Mouse (Mus musculus): Measurements from ENCODE around the gene Serpinb9b. TPM values are rescaled to one million over a fixed set of nuclear protein-coding genes. Genes with fewer than 3 reads are reported as not detected.

The Serpinb9b gene
- polyA plus RNA-seq, 1 experiment from 2014 or later = not detected

DNA sequence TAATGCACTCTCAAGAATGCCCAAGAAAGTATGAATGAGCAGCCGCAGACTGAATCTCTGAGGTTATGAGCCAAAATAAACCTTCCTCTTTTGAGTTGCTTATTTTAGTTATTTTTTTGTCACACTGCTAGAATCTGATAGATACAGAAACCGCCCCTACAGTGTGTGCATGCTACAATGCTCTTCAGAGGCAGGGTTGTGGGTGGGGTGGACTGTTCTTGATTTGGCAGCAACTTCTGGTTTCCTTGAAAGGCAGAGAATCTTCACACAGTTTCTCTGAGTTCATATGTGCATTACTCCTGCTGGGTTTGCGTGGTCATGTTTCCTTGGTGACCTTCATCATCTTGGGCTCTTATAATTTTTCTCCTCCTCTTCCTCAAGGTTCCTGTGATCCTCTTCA lies 40.9 kb downstream of the Serpinb9b start:
- H3K27me3 ChIP-seq (ENCODE audit: control insufficient read depth, insufficient read depth, low read length) = no peaks in the 10 kb centered on the region
- no peak overlapping the region for H3K4me3 ChIP-seq (replicated peaks; ENCODE audit: low read length)
- 74% methylated on average over 3 of the region's 3 CpGs for WGBS
- no peak for ATAC-seq (ENCODE audit: insufficient read depth, low FRiP score)
- H3K4me2 ChIP-seq (ENCODE audit: low read depth, low read length) = no peak overlapping the region
- no peaks in the 10 kb centered on the region for H3K4me1 ChIP-seq (ENCODE audit: control insufficient read depth, insufficient read depth, low read length)
- no peaks in the 10 kb centered on the region for H3K9me3 ChIP-seq (replicated peaks; ENCODE audit: control insufficient read depth, low read length)
- no peak overlapping the region for H3K9ac ChIP-seq (ENCODE audit: low read length)
- peak overlapping the region; percentile 60; the same call in 1 of the 2 replicates for H3K27ac ChIP-seq (ENCODE audit: low read length)
- H3K36me3 ChIP-seq (ENCODE audit: control insufficient read depth, insufficient read depth, low read length) = no peaks in the 10 kb centered on the region

DNA sequence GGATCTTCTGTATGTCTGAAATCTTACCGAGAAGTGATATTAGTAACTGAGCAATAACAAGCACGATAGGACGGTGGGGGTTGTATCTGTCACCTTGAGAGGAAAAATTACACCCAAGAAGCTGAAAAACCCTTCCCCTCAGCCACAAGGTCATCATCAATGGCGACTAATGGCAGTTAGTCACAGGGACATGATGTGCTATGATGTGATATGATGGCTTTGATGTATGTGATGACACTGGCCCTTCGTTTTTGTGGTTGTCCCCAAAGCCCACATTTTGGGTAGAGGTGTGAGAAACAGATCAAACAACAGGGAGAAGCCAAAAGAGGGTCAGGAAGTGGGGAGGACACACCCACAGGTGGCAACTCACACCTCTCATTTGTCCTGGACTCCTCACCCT lies 44.6 kb downstream of the Serpinb9b start:
- Histone ChIP-seq H3K4me1 (ENCODE audit: control insufficient read depth, insufficient read depth, low read length) (no peaks in the 10 kb centered on the region), H3K9ac (ENCODE audit: low read length) (no peak overlapping the region), H3K27me3 (ENCODE audit: control insufficient read depth, insufficient read depth, low read length) (no peaks in the 10 kb centered on the region), H3K9me3 (replicated peaks; ENCODE audit: control insufficient read depth, low read length) (no peaks in the 10 kb centered on the region), H3K36me3 (ENCODE audit: control insufficient read depth, insufficient read depth, low read length) (no peaks in the 10 kb centered on the region), H3K27ac (ENCODE audit: low read length) (no peak overlapping the region), H3K4me2 (ENCODE audit: low read depth, low read length) (no peak overlapping the region), H3K4me3 (replicated peaks; ENCODE audit: low read length) (no peak overlapping the region)
- 76% methylated on average over 5 of the region's 5 CpGs for WGBS
- ATAC-seq (ENCODE audit: insufficient read depth, low FRiP score) = no peak

GRCm38 (mm10) chr13:33074029-33074428 lies 46.8 kb downstream of the Serpinb9b start:
- no peaks in the 10 kb centered on the region for H3K4me1 ChIP-seq (ENCODE audit: control insufficient read depth, insufficient read depth, low read length)
- H3K27me3 ChIP-seq (ENCODE audit: control insufficient read depth, insufficient read depth, low read length) = no peaks in the 10 kb centered on the region
- H3K4me3 ChIP-seq (replicated peaks; ENCODE audit: low read length) = no peak overlapping the region
- ATAC-seq (ENCODE audit: insufficient read depth, low FRiP score) = no peak
- no peak overlapping the region for H3K27ac ChIP-seq (ENCODE audit: low read length)
- no peaks in the 10 kb centered on the region for H3K36me3 ChIP-seq (ENCODE audit: control insufficient read depth, insufficient read depth, low read length)
- no peak overlapping the region for H3K9ac ChIP-seq (ENCODE audit: low read length)
- no peaks in the 10 kb centered on the region for H3K9me3 ChIP-seq (replicated peaks; ENCODE audit: control insufficient read depth, low read length)
- no peak overlapping the region for H3K4me2 ChIP-seq (ENCODE audit: low read depth, low read length)

- 53% methylated on average over 3 of the region's 3 CpGs for WGBS
Observed at GRCm38 (mm10) chr13:33076247-33076646, 49.0 kb downstream of the Serpinb9b start.

DNA sequence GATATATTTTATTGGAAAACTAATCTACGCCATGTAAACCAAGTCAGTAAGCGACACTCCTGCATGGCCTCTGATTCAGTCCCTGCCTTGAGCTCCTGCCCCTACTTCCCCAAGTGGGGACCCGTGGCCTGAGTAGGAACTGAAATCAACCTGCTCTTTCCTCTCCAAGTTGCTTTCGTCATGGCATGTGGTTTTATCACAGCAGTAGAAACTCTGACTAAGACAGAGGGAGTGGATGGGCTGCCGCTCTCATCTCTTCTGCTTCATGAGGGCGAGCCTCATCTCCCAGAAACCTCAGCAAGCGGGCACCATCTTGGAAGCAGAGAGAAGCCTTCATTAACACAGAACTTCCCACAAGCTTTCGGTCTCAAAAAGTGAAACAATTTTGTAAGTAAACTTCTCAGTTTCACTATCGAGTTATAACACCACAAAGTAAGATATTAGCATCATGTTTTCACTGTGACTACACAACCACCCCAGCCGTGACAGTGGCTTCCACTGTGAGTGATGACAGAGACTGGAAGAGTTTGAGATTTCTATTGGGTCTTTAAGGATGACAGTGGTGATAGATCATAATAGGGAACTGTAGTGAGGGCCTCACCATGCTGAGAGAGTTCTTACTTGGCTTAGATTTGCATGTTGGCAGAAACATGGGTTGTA lies 49.9 kb downstream of the Serpinb9b start:
- no peak for ATAC-seq (ENCODE audit: insufficient read depth, low FRiP score)
- no peak overlapping the region for H3K4me2 ChIP-seq (ENCODE audit: low read depth, low read length)
- 89% methylated on average over 10 of the region's 10 CpGs for WGBS

More at GRCm38 (mm10) chr13:33076247-33076646, 49.0 kb downstream of the Serpinb9b start:
- Histone ChIP-seq H3K27ac (ENCODE audit: low read length) (no peak overlapping the region), H3K4me1 (ENCODE audit: control insufficient read depth, insufficient read depth, low read length) (no peaks in the 10 kb centered on the region), H3K9me3 (replicated peaks; ENCODE audit: control insufficient read depth, low read length) (no peaks in the 10 kb centered on the region), H3K36me3 (ENCODE audit: control insufficient read depth, insufficient read depth, low read length) (no peaks in the 10 kb centered on the region), H3K27me3 (ENCODE audit: control insufficient read depth, insufficient read depth, low read length) (no peaks in the 10 kb centered on the region), H3K4me2 (ENCODE audit: low read depth, low read length) (no peak overlapping the region), H3K4me3 (replicated peaks; ENCODE audit: low read length) (no peak overlapping the region), H3K9ac (ENCODE audit: low read length) (no peak overlapping the region)
- no peak for ATAC-seq (ENCODE audit: insufficient read depth, low FRiP score)

DNA sequence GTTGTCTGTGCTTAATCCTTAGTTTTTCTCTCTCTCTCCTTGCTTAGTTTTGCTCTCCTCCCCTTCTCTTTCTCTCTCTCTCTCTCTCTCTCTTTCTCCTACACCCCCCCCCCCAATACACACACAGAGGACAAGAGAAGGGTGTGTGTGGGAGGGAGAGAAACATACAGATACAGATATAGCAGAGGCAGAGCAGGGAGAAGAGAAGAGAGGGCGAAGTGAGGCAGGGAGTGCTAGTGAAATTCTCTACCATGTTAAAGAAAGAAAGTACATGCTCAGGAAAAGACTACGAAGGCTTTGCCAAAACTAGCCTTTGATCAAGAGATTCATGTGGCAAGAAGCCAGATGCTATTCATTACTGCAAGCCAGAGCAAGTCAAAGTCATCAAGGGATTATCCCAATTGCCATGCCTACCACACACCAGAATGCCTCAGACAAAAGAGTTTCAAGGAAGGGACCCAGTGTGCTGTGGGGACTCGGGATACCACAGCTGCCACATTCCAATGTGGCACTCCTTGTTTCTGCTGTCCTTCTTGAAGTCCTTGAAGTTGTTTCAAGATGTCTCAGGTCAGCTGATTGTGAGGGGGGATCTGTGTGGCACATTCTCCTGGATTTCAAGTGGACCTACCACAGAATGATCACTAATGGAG lies 51.0 kb downstream of the Serpinb9b start, which contains the start of gene Serpinb1b:
Gene Serpinb1b (plus strand): TSS at position 520 of the 650 bp plus-strand sequence.
- ATAC-seq (ENCODE audit: insufficient read depth, low FRiP score) = 0 out of 2 replicates have a peak, but pooled peaks have one; percentile 68
- no peaks in the 10 kb centered on the region for H3K36me3 ChIP-seq (ENCODE audit: control insufficient read depth, insufficient read depth, low read length)
- 0 out of 2 replicates have a peak within 1 kb of the TSS, but pooled peaks have one; percentile 14 for H3K9ac ChIP-seq (ENCODE audit: low read length)
- H3K4me2 ChIP-seq (ENCODE audit: low read depth, low read length) = peak within 1 kb of the TSS; percentile 38
- H3K4me1 ChIP-seq (ENCODE audit: control insufficient read depth, insufficient read depth, low read length) = no peaks in the 10 kb centered on the region
- H3K27me3 ChIP-seq (ENCODE audit: control insufficient read depth, insufficient read depth, low read length) = no peaks in the 10 kb centered on the region
- no peaks in the 10 kb centered on the region for H3K9me3 ChIP-seq (replicated peaks; ENCODE audit: control insufficient read depth, low read length)
- peak within 1 kb of the TSS; percentile 74 for H3K27ac ChIP-seq (ENCODE audit: low read length)
- H3K4me3 ChIP-seq (replicated peaks; ENCODE audit: low read length) = no peak within 1 kb of the TSS
- WGBS = 58% methylated on average over 3 of the region's 3 CpGs

More for the DNA sequence above, 49.9 kb downstream of the Serpinb9b start:
- Histone ChIP-seq H3K36me3 (ENCODE audit: control insufficient read depth, insufficient read depth, low read length) (no peaks in the 10 kb centered on the region), H3K27ac (ENCODE audit: low read length) (peak overlapping the region; percentile 27; the same call in 1 of the 2 replicates), H3K9me3 (replicated peaks; ENCODE audit: control insufficient read depth, low read length) (no peaks in the 10 kb centered on the region), H3K4me3 (replicated peaks; ENCODE audit: low read length) (no peak overlapping the region), H3K4me1 (ENCODE audit: control insufficient read depth, insufficient read depth, low read length) (no peaks in the 10 kb centered on the region), H3K27me3 (ENCODE audit: control insufficient read depth, insufficient read depth, low read length) (no peaks in the 10 kb centered on the region), H3K9ac (ENCODE audit: low read length) (no peak overlapping the region)

- peak overlapping the region; percentile 38 for H3K4me2 ChIP-seq (ENCODE audit: low read depth, low read length)
- H3K27ac ChIP-seq (ENCODE audit: low read length) = no peak overlapping the region
- H3K9ac ChIP-seq (ENCODE audit: low read length) = 0 out of 2 replicates have a peak overlapping the region, but pooled peaks have one; percentile 14
- no peaks in the 10 kb centered on the region for H3K27me3 ChIP-seq (ENCODE audit: control insufficient read depth, insufficient read depth, low read length)
- ATAC-seq (ENCODE audit: insufficient read depth, low FRiP score) = no peak
- H3K4me3 ChIP-seq (replicated peaks; ENCODE audit: low read length) = no peak overlapping the region
- WGBS = 19% methylated on average over 6 of the region's 6 CpGs
- H3K36me3 ChIP-seq (ENCODE audit: control insufficient read depth, insufficient read depth, low read length) = no peaks in the 10 kb centered on the region
- no peaks in the 10 kb centered on the region for H3K9me3 ChIP-seq (replicated peaks; ENCODE audit: control insufficient read depth, low read length)
- no peaks in the 10 kb centered on the region for H3K4me1 ChIP-seq (ENCODE audit: control insufficient read depth, insufficient read depth, low read length)
Observed at GRCm38 (mm10) chr13:33079391-33079790, 52.2 kb downstream of the Serpinb9b start.

- H3K4me2 ChIP-seq (ENCODE audit: low read depth, low read length) = no peak overlapping the region
- 26% methylated on average over 3 of the region's 3 CpGs for WGBS
- peaks cover 6% of the 10 kb centered on the region; the same call in 1 of the 2 replicates for H3K4me1 ChIP-seq (ENCODE audit: control insufficient read depth, insufficient read depth, low read length)
- H3K9ac ChIP-seq (ENCODE audit: low read length) = no peak overlapping the region
- no peaks in the 10 kb centered on the region for H3K9me3 ChIP-seq (replicated peaks; ENCODE audit: control insufficient read depth, low read length)
- no peak overlapping the region for H3K27ac ChIP-seq (ENCODE audit: low read length)
- H3K27me3 ChIP-seq (ENCODE audit: control insufficient read depth, insufficient read depth, low read length) = no peaks in the 10 kb centered on the region
- ATAC-seq (ENCODE audit: insufficient read depth, low FRiP score) = no peak
- no peaks in the 10 kb centered on the region for H3K36me3 ChIP-seq (ENCODE audit: control insufficient read depth, insufficient read depth, low read length)
- H3K4me3 ChIP-seq (replicated peaks; ENCODE audit: low read length) = no peak overlapping the region
Observed at GRCm38 (mm10) chr13:33080356-33080755, 53.1 kb downstream of the Serpinb9b start.

DNA sequence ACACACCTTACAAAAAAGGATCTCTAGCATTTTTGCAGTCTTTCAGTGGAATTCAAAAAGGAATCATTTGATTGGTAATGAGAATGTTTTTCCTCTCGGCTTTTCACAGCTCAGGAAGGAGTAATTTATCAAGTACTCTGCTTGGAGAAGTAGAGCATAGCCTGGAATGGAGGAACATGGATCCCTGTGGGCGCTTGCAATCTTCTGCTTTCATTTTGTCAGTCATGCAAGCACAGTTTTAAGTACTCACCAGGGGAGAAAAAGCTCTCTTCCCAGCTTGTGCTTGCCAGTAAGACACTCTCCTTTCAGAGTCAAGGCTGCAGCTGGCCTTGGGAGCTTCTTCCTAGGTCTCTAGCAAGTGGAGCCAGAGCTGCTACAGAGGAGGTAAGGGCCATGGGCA lies 56.6 kb downstream of the Serpinb9b start:
- no peaks in the 10 kb centered on the region for H3K27me3 ChIP-seq (ENCODE audit: control insufficient read depth, insufficient read depth, low read length)
- 59% methylated on average over 2 of the region's 2 CpGs for WGBS
- ATAC-seq (ENCODE audit: insufficient read depth, low FRiP score) = no peak
- H3K27ac ChIP-seq (ENCODE audit: low read length) = no peak overlapping the region
- H3K4me1 ChIP-seq (ENCODE audit: control insufficient read depth, insufficient read depth, low read length) = peaks cover 10% of the 10 kb centered on the region; the same call in 1 of the 2 replicates
- no peak overlapping the region for H3K4me3 ChIP-seq (replicated peaks; ENCODE audit: low read length)
- H3K4me2 ChIP-seq (ENCODE audit: low read depth, low read length) = no peak overlapping the region
- H3K36me3 ChIP-seq (ENCODE audit: control insufficient read depth, insufficient read depth, low read length) = no peaks in the 10 kb centered on the region
- no peaks in the 10 kb centered on the region for H3K9me3 ChIP-seq (replicated peaks; ENCODE audit: control insufficient read depth, low read length)
- H3K9ac ChIP-seq (ENCODE audit: low read length) = no peak overlapping the region
